Mouse (Mus musculus) right cerebral cortex, adult 2 months (tissue): ENCODE measurements around the gene Arhgef7.
A peak's percentile ranks its signal among the peaks of the same experiment; 100 is the strongest.

ENCODE experiments used
- DNase-seq, 2 experiments: peaks; one replicate each; pipeline ENCODE4 v3.0.0; 2021 to 2022; ENCODE audit warnings: low spot score in 2 of 2

Arhgef7 gene

DNA sequence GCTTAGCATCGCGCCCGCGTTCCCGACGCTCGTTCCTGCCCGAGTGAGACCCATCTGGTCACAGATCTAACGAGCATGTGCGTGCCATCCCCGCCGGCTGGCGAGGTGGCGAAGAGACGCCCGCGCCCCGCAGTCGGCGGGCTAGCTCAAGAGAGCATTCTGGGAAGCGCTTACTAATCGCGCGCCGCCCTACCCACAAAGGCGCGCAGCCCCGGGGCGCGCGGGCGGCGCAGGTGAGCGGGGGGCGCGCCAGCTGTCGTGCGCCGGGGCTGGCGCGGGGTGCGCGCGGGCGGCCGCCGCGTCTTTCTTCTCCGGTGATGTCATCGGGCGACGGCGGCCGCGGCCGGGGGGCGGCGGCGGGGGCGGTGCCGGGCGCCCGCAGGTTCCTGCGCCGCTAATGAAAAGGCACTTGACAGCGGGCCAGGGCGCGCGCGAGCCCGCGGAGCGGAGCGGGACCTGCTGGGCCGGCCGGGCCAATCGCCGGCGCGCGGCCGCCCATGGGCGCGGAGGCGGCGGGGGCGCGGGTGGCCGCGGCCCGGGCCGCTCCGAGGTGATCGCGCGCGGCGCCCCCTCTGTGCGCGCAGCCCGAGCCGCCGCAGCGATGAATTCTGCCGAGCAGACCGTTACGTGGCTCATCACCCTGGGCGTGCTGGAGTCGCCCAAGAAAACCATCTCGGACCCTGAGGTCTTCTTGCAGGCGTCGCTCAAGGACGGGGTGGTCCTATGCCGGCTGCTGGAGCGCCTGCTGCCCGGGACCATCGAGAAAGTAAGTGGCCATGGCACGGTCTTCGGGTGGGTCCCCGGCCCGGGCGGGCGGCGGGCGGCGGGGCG lies at the start of gene Arhgef7:
TSS of gene Arhgef7 (plus strand) at position 71 of the 831 bp plus-strand sequence.
- peak; percentile 76 to 80 for DNase-seq

- no peak for DNase-seq
Measured at GRCm38 (mm10) chr8:11684558-11684957, 43.0 kb upstream of the Arhgef7 start.

- DNase-seq, result no peak
Measured at GRCm38 (mm10) chr8:11687251-11687650, 40.3 kb upstream of the Arhgef7 start.

- DNase-seq, result no peak
Measured at GRCm38 (mm10) chr8:11689945-11690344, 37.6 kb upstream of the Arhgef7 start.

DNA sequence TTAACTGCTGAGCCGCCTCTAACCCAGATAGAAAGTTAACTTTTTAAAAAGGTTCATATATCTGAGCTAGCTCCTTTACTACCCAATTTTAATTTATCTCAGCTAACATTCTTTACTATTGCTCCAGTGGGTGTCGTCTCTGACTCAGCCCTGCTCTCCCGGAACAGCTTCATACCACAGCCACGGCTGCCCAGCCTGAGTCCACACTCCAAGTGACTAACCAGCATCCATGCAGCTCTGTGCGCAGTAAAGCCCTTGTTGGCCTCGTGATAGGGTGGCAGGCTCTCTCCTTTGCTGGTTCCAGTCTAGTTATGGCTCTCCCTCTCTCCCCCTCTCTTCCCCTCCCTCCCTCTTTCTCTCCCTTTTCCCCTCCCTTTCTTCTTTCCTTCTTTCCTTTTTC lies 36.2 kb upstream of the Arhgef7 start:
- peak in 1 of 2 experiments; percentile 16 for DNase-seq

GRCm38 (mm10) chr8:11691761-11692160 lies 35.8 kb upstream of the Arhgef7 start:
- DNase-seq, result no peak

- no peak for DNase-seq
Measured at GRCm38 (mm10) chr8:11692455-11692854, 35.1 kb upstream of the Arhgef7 start.

GRCm38 (mm10) chr8:11693972-11694371 lies 33.5 kb upstream of the Arhgef7 start:
- no peak for DNase-seq

DNA sequence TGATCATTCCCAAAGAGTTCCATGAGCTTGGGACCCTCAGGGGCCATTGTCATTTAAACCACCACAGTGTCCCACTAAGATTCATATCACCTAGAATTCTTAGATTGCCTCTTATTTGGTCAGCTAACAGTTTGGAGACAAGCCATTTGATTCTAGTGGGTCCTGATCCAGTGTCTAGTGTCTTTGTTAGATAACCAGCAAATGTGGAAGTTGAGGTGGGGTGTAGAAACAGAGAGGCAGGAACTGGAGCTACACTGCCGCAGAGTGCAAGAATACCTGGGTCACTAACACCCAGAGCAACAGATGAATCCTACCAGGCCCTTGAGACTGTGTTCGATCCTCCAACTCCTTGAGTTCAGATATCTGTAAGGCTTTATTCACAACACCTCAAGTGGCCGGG lies 31.3 kb upstream of the Arhgef7 start:
- DNase-seq, result no peak

DNA sequence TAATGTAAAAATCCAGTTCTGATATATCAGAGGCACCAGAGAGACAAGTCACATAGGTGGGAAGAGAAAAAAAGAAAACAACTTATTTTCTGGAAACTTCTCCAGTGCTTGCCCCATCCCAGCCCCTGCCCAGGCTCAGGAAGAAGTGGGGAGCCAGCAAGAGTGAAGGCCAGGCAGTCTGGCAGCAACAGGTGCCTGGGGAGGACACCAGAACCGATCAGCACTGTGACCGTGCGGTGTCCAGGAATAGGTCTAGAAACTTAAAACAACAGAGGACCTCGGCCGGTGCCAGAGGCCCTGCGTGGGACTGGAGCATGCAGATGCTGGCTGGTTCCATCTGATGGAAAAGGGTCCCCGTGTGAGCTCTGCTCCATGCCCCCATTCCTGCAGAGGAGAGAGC lies 30.1 kb upstream of the Arhgef7 start:
- no peak for DNase-seq

DNA sequence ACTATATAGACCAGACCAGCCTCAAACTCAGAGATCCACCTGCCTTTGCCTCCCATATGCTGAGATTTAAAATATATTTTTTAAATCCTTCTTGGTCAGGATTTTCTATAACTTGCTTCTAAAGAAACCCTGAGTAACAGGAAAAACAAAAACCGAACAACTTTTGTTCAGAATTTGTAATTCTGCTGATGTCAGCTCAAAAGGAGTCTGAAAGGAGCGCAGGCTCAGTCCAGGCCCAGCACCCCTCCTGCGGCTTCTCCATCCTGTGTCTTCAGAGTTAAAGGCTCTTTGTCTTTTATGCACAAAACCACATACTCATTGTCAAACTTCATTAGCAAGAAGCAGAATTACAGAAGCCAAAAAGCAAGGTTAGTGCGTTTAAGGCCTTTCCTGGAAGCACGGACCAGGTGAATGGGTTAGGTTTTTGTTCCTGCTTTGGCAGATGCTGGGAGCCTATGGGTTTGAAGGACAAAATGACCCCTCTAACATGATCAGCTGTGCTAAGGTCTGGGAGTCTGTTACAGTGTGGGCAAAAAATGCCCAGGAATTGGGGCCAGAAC lies 28.0 kb upstream of the Arhgef7 start:
- DNase-seq, result no peak

DNA sequence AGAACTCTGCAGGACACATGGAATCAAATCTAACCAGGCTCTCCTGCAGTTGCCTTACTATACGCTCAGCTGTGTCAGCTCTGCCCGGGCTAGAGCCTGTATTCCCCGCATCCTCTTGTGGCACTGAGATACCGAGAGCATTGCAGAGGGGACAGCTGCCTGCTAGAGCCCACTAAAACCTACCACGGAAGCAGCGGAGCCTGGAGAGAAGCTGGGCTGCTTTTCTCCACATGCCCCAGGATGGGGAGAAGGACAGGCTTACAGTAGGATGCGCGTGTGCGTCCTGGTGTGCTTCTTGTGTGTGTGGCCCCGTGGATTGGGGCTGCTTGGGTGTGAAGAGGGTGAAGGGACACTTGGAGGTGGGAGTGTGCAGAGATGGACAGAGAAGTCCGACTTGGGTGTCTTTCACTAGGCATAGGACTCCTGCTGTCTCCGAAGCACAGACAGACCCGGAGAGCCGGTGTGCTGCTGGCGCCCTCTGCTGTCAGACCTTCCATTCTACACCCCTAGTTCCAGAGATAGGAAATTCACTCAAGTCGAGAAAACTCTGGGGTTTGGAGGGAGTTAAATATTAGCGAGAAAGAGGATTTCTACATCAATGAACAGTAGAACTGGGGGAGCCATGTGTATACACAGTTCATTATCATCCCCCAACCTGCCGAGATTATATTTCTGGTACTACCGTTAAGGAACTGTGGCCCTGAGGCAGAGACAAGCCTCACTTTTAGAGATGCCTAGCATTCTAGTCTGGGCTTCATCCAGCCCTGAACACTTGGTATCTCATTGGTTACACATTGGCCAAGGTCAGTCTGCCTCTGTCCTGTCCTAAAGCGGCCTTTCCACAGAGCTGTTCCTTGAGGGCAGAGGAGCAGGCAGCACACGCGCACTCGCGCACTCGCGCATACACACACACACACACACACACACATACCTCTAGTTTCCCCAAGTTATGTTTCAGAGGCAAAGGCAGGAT lies 27.2 kb upstream of the Arhgef7 start:
- DNase-seq, result peak; percentile 88 to 89

- no peak for DNase-seq
Measured at GRCm38 (mm10) chr8:11701033-11701362, 26.5 kb upstream of the Arhgef7 start, which contains the start of gene 1700016D06Rik. Gene 1700016D06Rik, minus strand, starts transcription at chr8:11701063.

DNA sequence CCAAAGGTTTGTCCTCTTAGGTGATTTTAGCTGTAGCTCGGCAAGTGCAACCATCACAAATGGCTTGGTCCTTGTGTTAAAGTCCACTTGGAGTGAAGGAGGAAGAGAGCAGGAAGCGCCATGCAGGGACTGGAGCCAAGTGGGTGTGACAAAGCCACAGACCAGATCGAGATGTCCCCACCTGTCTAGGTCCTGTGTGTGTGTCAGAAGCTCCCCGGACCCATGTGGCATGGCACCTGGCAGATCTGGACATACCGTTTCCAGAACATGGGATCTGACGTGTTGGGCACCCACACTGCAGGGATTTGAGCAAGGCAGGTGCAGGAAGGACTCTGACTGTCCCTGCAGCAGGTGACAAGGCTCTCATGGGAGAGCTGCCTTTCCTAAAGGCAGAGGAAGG lies 26.1 kb upstream of the Arhgef7 start:
- DNase-seq, result no peak

DNA sequence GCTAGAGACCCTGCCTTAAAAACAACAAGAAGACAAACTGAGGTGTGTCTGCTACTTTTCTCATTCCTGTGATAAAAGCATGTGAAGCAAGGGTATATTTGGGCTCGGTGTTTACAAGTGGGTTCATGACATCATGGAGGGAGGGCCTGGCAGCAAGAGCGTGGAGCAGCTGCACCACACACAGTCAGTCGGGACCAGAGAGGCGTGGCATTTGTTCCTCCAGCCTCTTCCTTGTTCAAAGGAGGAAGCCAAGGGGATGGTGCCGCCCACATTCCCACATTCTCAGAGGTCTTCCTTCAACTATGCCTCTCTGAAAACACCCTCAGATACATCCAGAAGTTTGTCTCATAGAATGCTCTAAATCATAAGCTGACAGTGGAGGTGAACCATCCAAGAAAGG lies 23.7 kb upstream of the Arhgef7 start:
- no peak for DNase-seq

DNA sequence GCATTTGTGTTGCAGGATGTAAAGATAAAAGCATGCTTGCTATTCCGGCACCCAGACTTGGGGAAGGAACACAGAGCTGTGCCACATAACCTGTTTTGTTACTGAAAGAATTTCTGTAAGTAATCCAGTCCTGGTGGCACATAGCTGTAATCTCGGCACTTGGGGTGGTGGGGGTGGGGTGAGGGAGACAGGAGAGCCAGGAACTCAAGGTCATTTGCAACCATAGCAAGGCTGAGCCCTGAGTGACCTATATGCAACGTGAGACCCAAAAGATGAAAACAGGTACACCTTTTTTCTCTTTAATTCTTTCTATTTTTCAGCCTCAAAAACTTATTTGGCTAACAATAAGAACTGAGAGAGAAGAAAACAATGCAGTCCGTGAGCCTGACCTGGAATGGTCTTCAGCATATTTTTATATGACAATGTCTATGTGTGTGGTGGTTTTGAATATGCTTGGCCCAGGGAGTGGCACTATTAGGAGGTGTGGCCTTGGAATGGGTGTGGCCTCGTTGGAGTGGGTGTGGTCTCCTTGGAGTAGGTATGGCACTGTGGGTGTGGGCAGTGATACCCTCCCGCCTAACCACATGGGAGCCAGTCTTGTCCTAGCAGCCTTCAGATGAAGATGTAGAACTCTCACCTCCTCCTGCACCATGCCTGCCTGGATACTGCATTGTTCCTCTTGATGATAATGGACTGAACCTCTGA lies 22.7 kb upstream of the Arhgef7 start:
- DNase-seq, result no peak

GRCm38 (mm10) chr8:11705818-11706217 lies 21.7 kb upstream of the Arhgef7 start:
- DNase-seq, result peak; percentile 58 to 67

- no peak for DNase-seq
Measured at GRCm38 (mm10) chr8:11707701-11708100, 19.8 kb upstream of the Arhgef7 start.

DNA sequence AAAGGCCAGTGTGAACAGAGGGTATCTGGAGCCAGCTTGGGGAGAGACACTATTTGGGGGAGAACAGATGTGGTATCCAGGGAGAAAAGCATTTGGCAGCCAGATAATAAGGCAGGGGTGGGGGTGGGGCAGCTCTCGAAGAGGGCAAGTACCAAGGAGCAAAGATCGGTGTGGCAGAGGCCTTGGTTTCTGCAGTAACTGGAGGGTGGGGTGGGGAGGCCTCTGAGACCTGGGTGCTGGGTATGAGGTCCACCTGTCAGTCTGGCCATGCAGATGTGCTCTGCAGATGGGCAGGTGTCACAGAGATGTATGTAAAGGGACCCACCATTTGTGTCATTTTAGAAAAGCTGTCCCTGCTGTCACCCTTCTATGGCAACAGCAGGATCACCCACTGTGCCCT lies 18.7 kb upstream of the Arhgef7 start:
- no peak for DNase-seq

GRCm38 (mm10) chr8:11709542-11709941 lies 18.0 kb upstream of the Arhgef7 start:
- DNase-seq, result no peak

- DNase-seq, result no peak
Measured at GRCm38 (mm10) chr8:11710415-11710814, 17.1 kb upstream of the Arhgef7 start.

- no peak for DNase-seq
Measured at GRCm38 (mm10) chr8:11712244-11712643, 15.3 kb upstream of the Arhgef7 start.
